Mouse (Mus musculus): ENCODE data around the gene Astn1. TPM values are rescaled to one million over a fixed set of nuclear protein-coding genes. Genes with fewer than 3 reads are reported as not detected.

Astn1 gene
- polyA plus RNA-seq (2014; fragmentation: Nextera tagmentation; extraction: Ambion mirVana), result 60.7 and 70.6 TPM in 2 replicates

DNA sequence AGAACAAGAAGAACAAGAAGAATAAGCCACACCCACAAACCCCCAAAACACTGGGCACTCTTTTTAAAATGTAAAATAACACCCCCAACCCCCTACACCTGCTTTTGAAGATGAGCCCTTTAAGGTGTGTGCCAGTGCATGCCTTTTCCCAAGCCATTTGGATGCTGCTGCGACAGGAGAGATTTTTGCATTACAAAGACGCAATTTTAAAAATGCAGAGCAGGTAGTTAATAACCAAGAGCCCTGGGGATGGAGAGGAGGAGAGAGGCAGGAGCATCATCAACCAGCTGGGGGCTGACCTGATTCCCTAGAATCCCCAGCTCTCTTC lies at the start of gene Astn1:
Gene Astn1 (plus strand): TSS at position 310 of the 328 bp plus-strand sequence.
- Histone ChIP-seq H3K9me3 (ENCODE audit: control insufficient read depth, low read length) (no peaks in the 10 kb centered on the region), H3K27ac (ENCODE audit: low read depth, low read length) (peak within 1 kb of the TSS; percentile 94), H3K4me3 (ENCODE audit: low read depth, low read length) (peak within 1 kb of the TSS; percentile 79), H3K27me3 (ENCODE audit: control insufficient read depth, insufficient read depth, low read length) (no peaks in the 10 kb centered on the region), H3K36me3 (ENCODE audit: control insufficient read depth, insufficient read depth, low read length) (no peaks in the 10 kb centered on the region), H3K4me2 (ENCODE audit: low read depth, low read length) (peak within 1 kb of the TSS; percentile 80), H3K9ac (replicated peaks; ENCODE audit: low read depth, low read length) (peak within 1 kb of the TSS; percentile 86), H3K4me1 (ENCODE audit: control insufficient read depth, insufficient read depth, low read length) (peaks cover 30% of the 10 kb centered on the region)
- WGBS, result 0% methylated on average over 2 of the region's 2 CpGs
- ATAC-seq (ENCODE audit: low read depth), result no peak

DNA sequence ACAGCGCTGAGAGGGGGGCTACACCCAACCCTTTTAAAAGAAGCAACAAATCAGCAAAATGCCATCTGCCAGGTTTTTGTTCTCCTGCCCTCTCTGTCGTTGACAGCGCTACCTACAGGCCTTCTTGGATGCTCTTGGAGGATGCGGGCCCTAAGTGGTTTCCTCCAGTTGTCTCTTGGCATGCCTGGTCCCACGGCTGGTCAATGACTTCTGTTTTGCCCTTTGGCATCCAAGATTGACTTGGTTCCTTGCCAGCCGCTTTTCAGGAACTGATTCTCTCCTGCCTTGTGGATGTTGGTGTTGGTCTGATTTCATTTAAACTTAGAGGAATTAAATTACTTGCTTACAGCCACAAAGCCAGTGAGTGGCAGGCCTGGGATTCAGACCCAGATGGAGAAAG lies 38.7 kb upstream of the Astn1 start:
- H3K9me3 ChIP-seq (ENCODE audit: control insufficient read depth, low read length), result no peaks in the 10 kb centered on the region
- H3K27me3 ChIP-seq (ENCODE audit: control insufficient read depth, insufficient read depth, low read length), result no peaks in the 10 kb centered on the region
- H3K4me1 ChIP-seq (ENCODE audit: control insufficient read depth, insufficient read depth, low read length), result no peaks in the 10 kb centered on the region
- H3K27ac ChIP-seq (ENCODE audit: low read depth, low read length), result no peak overlapping the region
- H3K9ac ChIP-seq (replicated peaks; ENCODE audit: low read depth, low read length), result no peak overlapping the region
- H3K36me3 ChIP-seq (ENCODE audit: control insufficient read depth, insufficient read depth, low read length), result no peaks in the 10 kb centered on the region
- H3K4me3 ChIP-seq (ENCODE audit: low read depth, low read length), result no peak overlapping the region
- WGBS, result 82% methylated on average over 6 of the region's 6 CpGs
- no peak overlapping the region for H3K4me2 ChIP-seq (ENCODE audit: low read depth, low read length)
- no peak for ATAC-seq (ENCODE audit: low read depth)

DNA sequence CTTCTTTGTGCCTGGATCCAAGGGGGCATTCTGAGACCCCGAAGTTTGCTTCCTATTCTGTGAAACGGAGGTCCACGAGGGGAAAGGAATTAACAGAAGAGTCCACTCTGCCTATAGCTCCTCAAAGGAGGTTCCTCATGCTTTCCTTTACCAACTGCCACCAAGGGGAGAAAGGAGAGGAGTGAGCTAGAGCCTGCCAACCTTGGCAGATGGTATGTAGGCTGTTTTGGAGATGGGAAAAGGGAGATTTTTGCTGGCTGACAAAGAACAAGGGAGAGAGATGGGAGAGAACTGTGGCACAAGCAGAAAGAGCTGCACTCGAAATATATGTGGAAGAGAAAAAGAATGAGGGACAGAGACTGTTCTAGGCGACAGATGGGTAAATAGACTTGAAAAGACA lies 33.9 kb upstream of the Astn1 start:
- no peaks in the 10 kb centered on the region for H3K4me1 ChIP-seq (ENCODE audit: control insufficient read depth, insufficient read depth, low read length)
- no peaks in the 10 kb centered on the region for H3K36me3 ChIP-seq (ENCODE audit: control insufficient read depth, insufficient read depth, low read length)
- no peak overlapping the region for H3K4me3 ChIP-seq (ENCODE audit: low read depth, low read length)
- 81% methylated on average over 5 of the region's 5 CpGs for WGBS
- H3K27ac ChIP-seq (ENCODE audit: low read depth, low read length), result no peak overlapping the region
- no peak overlapping the region for H3K4me2 ChIP-seq (ENCODE audit: low read depth, low read length)
- no peaks in the 10 kb centered on the region for H3K9me3 ChIP-seq (ENCODE audit: control insufficient read depth, low read length)
- no peak for ATAC-seq (ENCODE audit: low read depth)
- no peak overlapping the region for H3K9ac ChIP-seq (replicated peaks; ENCODE audit: low read depth, low read length)
- H3K27me3 ChIP-seq (ENCODE audit: control insufficient read depth, insufficient read depth, low read length), result no peaks in the 10 kb centered on the region

DNA sequence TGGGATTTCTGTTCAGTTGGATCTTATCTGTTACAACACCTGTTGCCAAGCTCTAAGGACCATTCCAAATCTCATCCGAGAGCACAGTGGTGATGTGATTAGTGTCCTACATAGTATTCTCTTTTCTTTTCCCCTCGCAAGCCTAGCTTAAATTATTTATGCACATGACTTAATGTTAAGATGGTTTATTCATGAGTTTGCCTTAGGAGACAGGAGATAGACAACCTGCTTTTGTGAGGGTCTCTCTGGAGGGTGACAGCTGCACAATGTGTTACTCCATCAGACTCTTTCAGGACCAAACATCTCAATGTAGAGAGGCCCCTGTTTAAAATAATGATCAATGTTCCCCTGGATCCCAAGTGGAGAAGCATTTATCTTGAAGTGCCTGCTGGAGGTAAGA lies 33.2 kb upstream of the Astn1 start:
- Histone ChIP-seq H3K4me3 (ENCODE audit: low read depth, low read length) (no peak overlapping the region), H3K4me1 (ENCODE audit: control insufficient read depth, insufficient read depth, low read length) (no peaks in the 10 kb centered on the region), H3K27ac (ENCODE audit: low read depth, low read length) (no peak overlapping the region), H3K9me3 (ENCODE audit: control insufficient read depth, low read length) (no peaks in the 10 kb centered on the region), H3K4me2 (ENCODE audit: low read depth, low read length) (no peak overlapping the region), H3K9ac (replicated peaks; ENCODE audit: low read depth, low read length) (no peak overlapping the region), H3K27me3 (ENCODE audit: control insufficient read depth, insufficient read depth, low read length) (no peaks in the 10 kb centered on the region), H3K36me3 (ENCODE audit: control insufficient read depth, insufficient read depth, low read length) (no peaks in the 10 kb centered on the region)
- WGBS, result 37% methylated on average over 2 of the region's 2 CpGs
- ATAC-seq (ENCODE audit: low read depth), result no peak

DNA sequence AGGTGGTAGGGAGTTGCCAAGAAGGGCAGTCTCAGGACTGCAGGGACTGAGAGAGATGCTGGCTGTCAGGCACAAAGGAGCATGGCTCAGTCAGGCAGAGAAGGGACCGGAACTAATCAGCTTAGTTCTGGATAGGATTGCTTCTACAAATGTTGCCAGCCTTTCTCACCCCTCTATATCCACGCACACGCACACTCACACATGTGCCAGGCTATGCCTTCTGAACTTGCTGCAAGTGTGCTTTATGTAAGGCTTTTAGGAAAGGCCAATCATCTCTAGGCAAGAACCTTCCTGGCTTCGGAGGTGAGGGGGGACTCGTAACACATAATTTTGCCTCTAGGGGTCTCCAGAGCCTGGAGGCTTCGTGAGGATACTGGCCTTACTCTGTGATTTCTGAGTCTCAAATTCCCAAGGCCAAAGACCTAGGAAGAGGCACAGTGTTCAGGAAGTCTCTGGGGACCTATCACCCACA lies 18.8 kb upstream of the Astn1 start:
- no peak overlapping the region for H3K4me3 ChIP-seq (ENCODE audit: low read depth, low read length)
- no peaks in the 10 kb centered on the region for H3K27me3 ChIP-seq (ENCODE audit: control insufficient read depth, insufficient read depth, low read length)
- H3K9ac ChIP-seq (replicated peaks; ENCODE audit: low read depth, low read length), result no peak overlapping the region
- H3K27ac ChIP-seq (ENCODE audit: low read depth, low read length), result no peak overlapping the region
- H3K9me3 ChIP-seq (ENCODE audit: control insufficient read depth, low read length), result no peaks in the 10 kb centered on the region
- H3K36me3 ChIP-seq (ENCODE audit: control insufficient read depth, insufficient read depth, low read length), result no peaks in the 10 kb centered on the region
- no peaks in the 10 kb centered on the region for H3K4me1 ChIP-seq (ENCODE audit: control insufficient read depth, insufficient read depth, low read length)
- WGBS, result 33% methylated on average over 6 of the region's 6 CpGs
- no peak overlapping the region for H3K4me2 ChIP-seq (ENCODE audit: low read depth, low read length)
- peak; percentile 72 for ATAC-seq (ENCODE audit: low read depth)

DNA sequence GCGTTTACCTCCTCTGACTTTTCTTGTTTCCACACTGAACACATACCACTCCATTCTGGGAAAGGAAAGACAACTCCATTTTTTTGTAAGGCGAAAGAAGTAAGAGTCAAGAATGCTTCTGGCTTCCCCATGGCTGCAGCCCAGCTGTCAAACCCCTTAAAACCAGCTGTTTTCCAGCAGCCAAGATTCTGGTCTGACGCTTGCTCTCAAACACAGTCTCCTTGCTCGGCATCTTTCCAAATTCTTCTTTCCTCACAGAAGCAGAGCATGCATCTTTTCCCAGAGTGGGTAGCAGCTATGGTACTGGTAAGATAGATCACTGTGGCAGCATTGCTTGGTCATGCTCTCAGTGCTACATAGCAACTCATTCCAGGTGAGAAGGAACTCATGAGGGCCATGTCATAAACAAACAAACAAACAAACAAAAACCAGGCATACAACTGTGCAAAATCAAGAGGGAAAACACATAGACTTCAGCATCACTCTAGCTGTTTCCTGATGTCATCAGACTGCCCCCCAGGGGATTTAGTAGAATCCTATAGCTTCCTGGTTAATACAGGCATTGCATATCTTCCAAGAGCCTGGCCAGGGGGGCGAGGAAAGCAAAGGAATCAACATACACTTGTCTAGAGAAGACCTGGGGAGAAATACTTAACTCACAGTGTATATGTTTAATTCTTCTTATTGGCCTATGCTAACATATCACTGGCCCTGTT lies 8.3 kb upstream of the Astn1 start:
- Histone ChIP-seq H3K4me1 (ENCODE audit: control insufficient read depth, insufficient read depth, low read length) (peaks cover 5% of the 10 kb centered on the region; the same call in 1 of the 2 replicates), H3K4me3 (ENCODE audit: low read depth, low read length) (peak overlapping the region; percentile 73), H3K27ac (ENCODE audit: low read depth, low read length) (no peak overlapping the region), H3K36me3 (ENCODE audit: control insufficient read depth, insufficient read depth, low read length) (no peaks in the 10 kb centered on the region), H3K9me3 (ENCODE audit: control insufficient read depth, low read length) (no peaks in the 10 kb centered on the region), H3K4me2 (ENCODE audit: low read depth, low read length) (peak overlapping the region; percentile 81), H3K9ac (replicated peaks; ENCODE audit: low read depth, low read length) (peak overlapping the region; percentile 28; the same call in 1 of the 2 replicates), H3K27me3 (ENCODE audit: control insufficient read depth, insufficient read depth, low read length) (no peaks in the 10 kb centered on the region)
- no peak for ATAC-seq (ENCODE audit: low read depth)
- 75% methylated on average over 5 of the region's 5 CpGs for WGBS

DNA sequence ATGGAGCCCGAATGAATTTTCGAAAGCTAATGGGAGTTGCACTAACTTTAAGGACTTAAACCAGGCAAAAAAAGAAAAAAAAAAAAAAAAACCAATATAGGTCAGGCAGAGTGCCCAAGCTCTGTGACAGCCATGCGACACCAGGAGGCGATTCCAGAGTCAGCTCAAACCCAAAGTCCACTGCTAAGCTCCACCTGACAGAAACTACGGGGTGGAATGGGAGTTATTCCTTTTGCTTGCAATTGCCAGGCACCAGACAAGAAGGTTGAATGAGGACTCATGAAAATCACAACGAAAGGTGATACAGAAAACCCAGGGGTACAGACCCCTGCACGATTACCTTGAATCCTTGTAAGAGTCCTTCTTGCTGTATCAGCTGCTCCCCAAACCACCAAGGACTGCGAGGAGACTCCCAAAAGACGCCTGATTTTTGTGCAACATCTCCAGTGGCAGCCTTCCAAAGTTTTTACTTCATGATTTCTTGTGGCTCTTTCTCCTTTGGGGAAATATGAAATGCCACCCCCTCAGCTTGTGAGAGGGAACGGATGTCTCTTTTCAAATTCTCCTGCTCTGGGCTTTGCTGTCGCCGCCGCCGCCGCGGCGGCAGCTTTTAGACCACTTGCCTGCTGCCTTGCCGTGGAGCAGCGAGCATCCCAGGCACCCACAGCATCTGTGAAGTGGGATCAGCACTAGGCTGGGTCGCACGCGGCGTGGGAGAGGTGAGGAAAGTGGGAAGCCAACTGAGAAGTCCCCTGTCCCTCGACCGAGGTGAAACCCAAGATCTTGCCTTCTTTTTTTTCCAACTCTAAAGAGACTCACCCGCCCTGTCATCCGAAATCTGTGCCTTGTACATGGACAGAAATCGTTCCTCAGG lies 6.7 kb upstream of the Astn1 start:
- WGBS, result 9% methylated on average over 28 of the region's 28 CpGs
- no peaks in the 10 kb centered on the region for H3K36me3 ChIP-seq (ENCODE audit: control insufficient read depth, insufficient read depth, low read length)
- no peaks in the 10 kb centered on the region for H3K27me3 ChIP-seq (ENCODE audit: control insufficient read depth, insufficient read depth, low read length)
- H3K4me1 ChIP-seq (ENCODE audit: control insufficient read depth, insufficient read depth, low read length), result peaks cover 5% of the 10 kb centered on the region; the same call in 1 of the 2 replicates
- ATAC-seq (ENCODE audit: low read depth), result peak; percentile 71
- H3K27ac ChIP-seq (ENCODE audit: low read depth, low read length), result peak overlapping the region; percentile 71
- peak overlapping the region; percentile 81 for H3K4me2 ChIP-seq (ENCODE audit: low read depth, low read length)
- H3K9ac ChIP-seq (replicated peaks; ENCODE audit: low read depth, low read length), result peak overlapping the region; percentile 69
- no peaks in the 10 kb centered on the region for H3K9me3 ChIP-seq (ENCODE audit: control insufficient read depth, low read length)
- H3K4me3 ChIP-seq (ENCODE audit: low read depth, low read length), result peak overlapping the region; percentile 73

DNA sequence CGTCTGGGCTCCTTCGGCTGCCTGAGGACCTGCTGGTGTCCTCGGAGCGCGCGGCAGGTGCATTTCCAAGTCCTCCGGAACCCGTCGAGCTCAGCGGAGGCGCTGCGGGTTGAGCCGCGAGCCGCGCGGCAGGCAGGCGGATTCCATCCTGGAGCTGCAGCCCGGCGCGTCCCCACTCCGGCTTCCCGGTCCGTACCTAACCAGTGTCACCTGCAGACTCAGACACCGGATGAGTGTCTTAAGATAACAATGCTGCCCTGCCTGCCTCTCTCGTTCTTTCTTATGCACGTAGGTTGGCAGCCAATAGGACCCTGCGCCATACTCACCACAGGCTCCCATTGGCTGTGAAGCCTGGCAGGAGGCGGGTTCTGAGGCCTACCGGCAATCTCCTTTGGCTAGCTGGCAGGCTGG lies 6.0 kb upstream of the Astn1 start, which contains the start of gene Brinp2:
Gene Brinp2 (minus strand): TSS at position 276 of the 411 bp plus-strand sequence.
- H3K9ac ChIP-seq (replicated peaks; ENCODE audit: low read depth, low read length), result peak within 1 kb of the TSS; percentile 69
- WGBS, result under 1% methylated on average over 30 of the region's 30 CpGs
- no peaks in the 10 kb centered on the region for H3K27me3 ChIP-seq (ENCODE audit: control insufficient read depth, insufficient read depth, low read length)
- H3K36me3 ChIP-seq (ENCODE audit: control insufficient read depth, insufficient read depth, low read length), result no peaks in the 10 kb centered on the region
- peak; percentile 99 for ATAC-seq (ENCODE audit: low read depth)
- H3K4me3 ChIP-seq (ENCODE audit: low read depth, low read length), result peak within 1 kb of the TSS; percentile 73
- peaks cover 5% of the 10 kb centered on the region; the same call in 1 of the 2 replicates for H3K4me1 ChIP-seq (ENCODE audit: control insufficient read depth, insufficient read depth, low read length)
- peak within 1 kb of the TSS; percentile 71 for H3K27ac ChIP-seq (ENCODE audit: low read depth, low read length)
- no peaks in the 10 kb centered on the region for H3K9me3 ChIP-seq (ENCODE audit: control insufficient read depth, low read length)
- peak within 1 kb of the TSS; percentile 81 for H3K4me2 ChIP-seq (ENCODE audit: low read depth, low read length)

All from neural tube, embryonic 14.5 days (tissue).